Mouse (Mus musculus) heart, embryonic 10.5 days (tissue): ENCODE measurements around the gene Pde4a. TPM values are rescaled to one million over a fixed set of nuclear protein-coding genes. Genes with fewer than 3 reads are reported as not detected.
"Not testable (repeated sequence)": the region's sequence is repeated elsewhere in the genome, so short reads cannot be mapped to it uniquely, and the experiment has no call there.

ENCODE experiments used
- DNase-seq: peaks from one replicate; pipeline ENCODE4 v3.0.0-alpha.2; 2017; ENCODE audit warnings: low spot score
- H3K27ac ChIP-seq: fragments of 300-500 bp; sonication (generic); 2 replicates; pipeline ENCODE4 v1.5.1; 2016; ENCODE audit warnings: mild to moderate bottlenecking
- H3K27me3 ChIP-seq: fragments of 300-500 bp; sonication (generic); 2 replicates; pipeline ENCODE4 v1.6.1; 2016; ENCODE audit warnings: mild to moderate bottlenecking; ENCODE audit not compliant: poor library complexity, insufficient read depth, severe bottlenecking
- H3K36me3 ChIP-seq: fragments of 300-500 bp; sonication (generic); 2 replicates; pipeline ENCODE4 v1.6.1; 2016; ENCODE audit warnings: mild to moderate bottlenecking, moderate library complexity
- H3K4me1 ChIP-seq: fragments of 300-500 bp; sonication (generic); 2 replicates; pipeline ENCODE4 v1.6.1; 2016; ENCODE audit warnings: mild to moderate bottlenecking
- H3K4me3 ChIP-seq: fragments of 300-500 bp; sonication (generic); 2 replicates; pipeline ENCODE4 v1.5.1; 2016; ENCODE audit warnings: mild to moderate bottlenecking, moderate library complexity
- H3K9me3 ChIP-seq: fragments of 300-500 bp; sonication (generic); 2 replicates; pipeline ENCODE4 v1.6.1; 2016; ENCODE audit warnings: mild to moderate bottlenecking, moderate library complexity
- WGBS: fragments of 180-500 bp; shearing (Covaris S2); methylation state at CpG from one replicate; pipeline ENCODE4 v1.1.7; 2016; 5-methylcytosine and 5-hydroxymethylcytosine counted together
- polyA plus RNA-seq: library from polyadenylated mRNA; unstranded; fragments of >200 nt; fragmentation: Nextera tagmentation; extraction: Ambion mirVana; gene quantifications from 2 replicates; pipeline ENCODE4 v1.2.1, GENCODE M21; 2016

Pde4a gene
- polyA plus RNA-seq, 1 experiment from 2014 or later = 7.5 TPM

DNA sequence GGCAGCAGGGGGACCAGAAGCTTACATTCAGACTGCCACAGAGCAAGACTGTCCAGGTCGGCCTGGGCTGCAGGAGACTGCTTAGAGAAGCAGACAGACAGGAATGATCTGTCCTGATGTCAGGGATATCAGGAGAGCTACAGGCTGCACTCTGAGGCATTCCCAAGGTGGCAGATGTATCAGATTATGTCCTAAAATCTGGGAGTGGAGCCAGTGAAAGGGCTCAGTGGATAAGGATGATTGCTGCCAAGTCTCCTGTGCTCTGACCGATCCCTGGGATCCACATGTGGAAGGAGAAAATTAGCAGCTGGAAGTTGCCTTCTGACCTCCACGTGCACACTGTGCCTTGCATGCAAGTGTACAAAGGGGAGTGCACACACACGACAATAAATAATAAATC lies 14.9 kb downstream of the Pde4a start:
- H3K27me3 ChIP-seq = peaks cover 19% of the 10 kb centered on the region
- H3K27ac ChIP-seq = peak overlapping the region; percentile 44; the same call in 1 of the 2 replicates
- WGBS = 60% methylated on average over 4 of the region's 4 CpGs

DNA sequence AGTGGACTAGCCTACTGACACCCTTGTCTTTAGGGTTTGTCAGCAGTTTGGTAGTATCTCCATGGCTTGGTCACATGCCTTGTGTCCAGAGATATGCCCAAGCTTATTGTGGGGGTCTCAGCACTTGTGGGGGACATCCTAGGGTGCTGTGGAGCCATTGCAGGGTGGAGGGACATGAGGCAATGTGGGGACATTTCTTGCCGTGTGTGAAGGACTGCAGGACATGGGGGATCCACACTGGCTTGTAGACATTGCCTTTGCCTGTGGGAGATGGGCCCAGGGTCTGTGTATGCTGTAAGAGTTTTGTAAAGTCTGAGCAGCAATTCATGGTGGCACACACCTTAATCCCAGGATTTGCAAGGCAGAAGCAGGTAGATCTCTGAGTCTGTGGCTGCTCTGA lies 15.3 kb downstream of the Pde4a start:
- Histone ChIP-seq H3K27me3 (peaks cover 24% of the 10 kb centered on the region), H3K27ac (peak overlapping the region; percentile 89), H3K9me3 (no peaks in the 10 kb centered on the region), H3K4me3 (peak overlapping the region; percentile 65), H3K36me3 (no peaks in the 10 kb centered on the region), H3K4me1 (peaks cover 47% of the 10 kb centered on the region)
- 55% methylated on average over 1 of the region's 1 CpGs for whole genome bisulfite sequencing
- no peak for DNase-seq

More for the DNA sequence above, 14.9 kb downstream of the Pde4a start:
- DNase-seq = no peak
- Histone ChIP-seq H3K4me3 (no peak overlapping the region), H3K36me3 (no peaks in the 10 kb centered on the region), H3K9me3 (no peaks in the 10 kb centered on the region), H3K4me1 (peaks cover 42% of the 10 kb centered on the region)

DNA sequence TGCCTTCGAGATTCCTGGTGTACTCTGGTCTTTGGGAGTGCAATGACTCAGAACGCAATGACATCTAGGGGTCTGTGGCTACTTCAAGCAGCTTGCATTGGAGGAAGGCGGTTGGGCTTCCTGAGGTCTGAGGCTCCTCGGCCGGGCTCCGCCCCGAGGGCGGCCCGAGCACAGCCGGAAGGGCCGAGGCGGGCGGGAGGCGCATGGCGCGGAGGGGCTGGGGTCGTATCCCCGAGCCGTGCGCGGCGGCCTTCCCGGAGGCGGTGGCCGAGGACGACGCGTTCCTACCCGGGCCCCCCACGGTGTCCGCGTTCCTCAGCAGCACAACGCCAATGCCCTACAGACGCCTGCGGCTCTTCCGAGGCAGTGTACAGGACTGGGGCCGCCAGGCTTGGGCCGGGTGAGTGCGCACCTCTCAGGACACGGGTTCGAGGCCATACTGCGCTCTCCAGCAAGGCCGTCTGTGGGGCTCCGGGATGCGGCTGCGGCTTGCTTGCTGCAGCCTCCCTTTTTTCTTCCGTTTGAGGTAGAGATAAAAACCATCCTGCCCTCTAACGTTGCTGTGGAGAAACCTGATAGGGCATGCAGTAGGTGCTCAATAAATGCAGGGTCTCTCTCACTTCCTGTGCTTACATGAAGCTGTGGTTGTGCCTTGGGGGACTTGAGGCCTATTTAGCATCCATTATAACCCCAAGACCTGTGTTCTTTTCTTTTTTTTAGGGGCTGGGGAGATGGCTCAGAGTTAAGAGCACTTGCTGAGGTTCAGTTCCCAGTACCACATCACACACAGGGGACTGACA lies 16.1 kb downstream of the Pde4a start:
- DNase-seq = no peak
- H3K36me3 ChIP-seq = no peaks in the 10 kb centered on the region
- peak overlapping the region; percentile 65 for H3K4me3 ChIP-seq
- peaks cover 25% of the 10 kb centered on the region for H3K27me3 ChIP-seq
- 5% methylated on average over 48 of the region's 48 CpGs for WGBS
- H3K4me1 ChIP-seq = peaks cover 54% of the 10 kb centered on the region
- H3K27ac ChIP-seq = peak overlapping the region; percentile 89
- H3K9me3 ChIP-seq = no peaks in the 10 kb centered on the region

DNA sequence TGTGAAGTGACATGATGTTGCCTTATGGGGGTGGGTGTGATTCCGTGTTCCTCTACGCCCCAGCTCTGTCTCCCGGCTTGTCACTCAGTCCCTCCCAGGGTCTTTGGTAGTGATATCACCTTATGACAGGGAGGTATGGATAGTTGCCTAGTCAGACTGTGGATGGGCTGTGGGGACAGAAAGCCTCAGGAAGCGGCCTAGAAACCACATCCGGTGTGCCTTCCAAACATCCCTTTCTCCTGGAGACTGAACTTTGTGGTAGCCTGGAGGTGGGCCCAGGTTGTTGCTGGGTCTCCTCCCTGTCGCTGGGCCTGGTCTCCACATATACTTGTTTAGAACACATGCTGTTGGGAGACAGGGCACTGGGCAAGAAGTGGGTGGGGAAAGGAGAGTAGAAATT lies 17.9 kb downstream of the Pde4a start:
- DNase-seq = no peak
- H3K4me3 ChIP-seq = no peak overlapping the region
- peaks cover 25% of the 10 kb centered on the region for H3K27me3 ChIP-seq
- H3K9me3 ChIP-seq = no peaks in the 10 kb centered on the region
- peaks cover 57% of the 10 kb centered on the region for H3K4me1 ChIP-seq
- no peaks in the 10 kb centered on the region for H3K36me3 ChIP-seq
- peak overlapping the region; percentile 76; the same call in 1 of the 2 replicates for H3K27ac ChIP-seq
- WGBS = 78% methylated on average over 6 of the region's 6 CpGs

DNA sequence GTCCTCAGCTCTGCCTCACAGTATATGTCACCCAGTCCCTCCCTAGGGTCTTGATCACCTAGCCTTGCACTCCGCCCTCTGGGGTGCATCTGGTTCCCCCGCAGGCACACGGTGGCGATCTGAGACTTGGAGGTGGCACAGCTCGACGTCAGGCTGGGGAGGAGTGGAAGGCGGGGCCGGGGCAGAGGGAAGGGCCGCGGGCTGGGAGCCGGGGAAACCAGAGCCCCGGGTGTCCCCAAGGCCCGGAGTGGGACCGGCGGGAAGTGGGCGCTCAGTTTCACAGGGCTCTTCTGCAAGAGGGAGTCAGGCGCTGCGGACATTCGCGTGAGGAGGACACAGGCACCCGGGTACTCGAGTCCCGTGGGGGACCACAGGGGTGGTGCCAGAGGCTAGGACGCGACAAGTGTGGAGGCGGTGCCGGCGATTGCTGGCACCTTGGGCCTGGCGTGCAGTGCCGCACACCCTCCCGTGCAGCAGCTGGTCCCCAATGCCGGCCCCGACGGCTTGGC lies 18.4 kb downstream of the Pde4a start:
- DNase-seq = no peak
- Histone ChIP-seq H3K4me1 (peaks cover 57% of the 10 kb centered on the region), H3K4me3 (peak overlapping the region; percentile 58), H3K9me3 (no peaks in the 10 kb centered on the region), H3K36me3 (no peaks in the 10 kb centered on the region), H3K27ac (peak overlapping the region; percentile 76), H3K27me3 (peaks cover 25% of the 10 kb centered on the region)
- WGBS = 5% methylated on average over 34 of the region's 34 CpGs

DNA sequence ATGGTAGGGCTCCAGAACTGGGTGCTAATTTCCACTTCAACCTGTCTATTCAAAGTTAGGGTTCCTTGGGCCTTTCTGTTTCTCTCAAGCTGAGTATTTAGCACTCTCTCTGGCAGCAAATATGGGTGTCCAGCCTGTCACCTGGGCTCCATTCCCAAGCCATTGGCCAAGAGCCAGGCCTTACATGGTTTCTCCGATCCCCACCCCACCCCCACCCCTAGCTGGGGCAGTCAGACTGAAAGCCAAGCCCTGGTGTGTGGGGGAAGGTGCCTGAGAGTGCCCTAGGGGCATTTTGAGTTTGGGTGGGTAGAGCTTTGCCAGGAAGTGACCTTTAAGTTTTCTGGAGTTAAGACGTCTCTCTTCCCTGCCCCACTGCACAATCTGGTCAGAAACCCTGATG lies 19.2 kb downstream of the Pde4a start:
- no peaks in the 10 kb centered on the region for H3K36me3 ChIP-seq
- H3K27ac ChIP-seq = no peak overlapping the region
- no peaks in the 10 kb centered on the region for H3K9me3 ChIP-seq
- DNase-seq = no peak
- H3K4me1 ChIP-seq = peaks cover 55% of the 10 kb centered on the region
- H3K27me3 ChIP-seq = peaks cover 25% of the 10 kb centered on the region
- WGBS = 32% methylated on average over 2 of the region's 2 CpGs
- peak overlapping the region; percentile 58; the same call in 1 of the 2 replicates for H3K4me3 ChIP-seq

DNA sequence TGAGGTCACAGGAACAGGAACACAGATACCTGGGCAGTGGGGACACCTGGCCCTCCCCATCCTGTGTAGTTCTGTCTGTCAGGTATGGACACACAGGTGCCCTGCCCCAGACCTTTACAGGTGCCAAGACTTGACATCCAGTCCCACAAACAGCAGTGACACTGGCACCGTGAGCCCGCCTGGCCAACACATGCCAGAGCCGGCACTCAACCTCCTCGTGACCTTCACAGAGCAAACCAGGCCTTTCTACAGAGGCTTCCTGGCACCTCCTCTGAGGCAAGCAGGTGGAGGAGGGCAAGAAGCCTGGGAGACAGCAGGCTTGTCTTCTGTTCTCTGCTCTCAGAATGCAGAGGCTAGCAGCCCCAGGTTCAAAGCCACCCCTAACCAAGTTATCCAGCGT lies 19.9 kb downstream of the Pde4a start:
- WGBS = 89% methylated on average over 5 of the region's 5 CpGs
- no peak for DNase-seq
- Histone ChIP-seq H3K27me3 (peaks cover 25% of the 10 kb centered on the region), H3K4me3 (no peak overlapping the region), H3K4me1 (peaks cover 51% of the 10 kb centered on the region), H3K27ac (peak overlapping the region; percentile 49), H3K36me3 (no peaks in the 10 kb centered on the region), H3K9me3 (no peaks in the 10 kb centered on the region)

DNA sequence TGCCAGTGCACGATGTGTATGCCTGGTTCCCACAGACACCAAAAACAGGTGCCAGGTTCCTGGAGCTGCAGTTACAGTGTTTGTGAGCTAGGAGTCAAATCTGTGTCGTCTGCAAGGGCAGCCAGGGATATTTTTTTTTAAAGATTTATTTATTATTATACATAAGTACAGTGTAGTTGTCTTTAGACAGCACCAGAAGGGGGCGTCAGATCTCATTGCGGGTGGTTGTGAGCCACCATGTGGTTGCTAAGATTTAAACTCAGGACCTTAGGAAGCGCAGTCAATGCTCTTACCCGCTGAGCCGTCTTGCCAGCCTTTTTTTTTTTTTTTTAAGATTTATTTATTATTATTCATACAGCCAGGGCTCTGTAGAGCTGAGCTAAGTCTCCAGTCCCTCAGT lies 24.4 kb downstream of the Pde4a start:
- 46% methylated on average over 7 of the region's 7 CpGs for WGBS
- Histone ChIP-seq H3K27me3 (peaks cover 9% of the 10 kb centered on the region), H3K4me3 (no peak overlapping the region), H3K9me3 (no peaks in the 10 kb centered on the region), H3K4me1 (peaks cover 30% of the 10 kb centered on the region), H3K27ac (no peak overlapping the region; the same call in 1 of the 2 replicates), H3K36me3 (peaks cover 15% of the 10 kb centered on the region)
- DNase-seq = no peak

DNA sequence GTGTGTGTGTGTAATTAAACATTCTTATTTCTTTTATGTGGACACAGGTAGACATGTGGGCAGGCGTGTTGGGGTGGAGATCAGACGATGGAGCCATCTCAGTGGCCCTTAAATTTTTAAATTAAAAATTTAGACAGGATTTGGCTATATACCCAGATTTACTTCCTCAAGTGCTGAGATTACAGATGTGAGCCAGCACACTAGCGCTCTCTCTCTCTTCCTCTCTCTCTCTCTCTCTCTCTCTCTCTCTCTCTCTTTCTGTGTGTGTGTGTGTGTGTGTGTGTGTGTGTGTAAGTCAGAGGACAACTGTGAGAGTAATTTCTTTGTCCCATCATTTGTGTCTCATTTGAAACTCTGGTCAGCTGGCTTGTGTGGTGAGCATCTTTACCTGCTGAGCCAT lies 25.2 kb downstream of the Pde4a start:
- no peak for DNase-seq
- peak overlapping the region; percentile 36; the same call in 1 of the 2 replicates for H3K27ac ChIP-seq
- peaks cover 26% of the 10 kb centered on the region for H3K4me1 ChIP-seq
- H3K27me3 ChIP-seq = peaks cover 3% of the 10 kb centered on the region; the same call in 1 of the 2 replicates
- H3K4me3 ChIP-seq = no peak overlapping the region
- WGBS = 84% methylated on average over 3 of the region's 3 CpGs
- H3K36me3 ChIP-seq = peaks cover 15% of the 10 kb centered on the region
- H3K9me3 ChIP-seq = no peaks in the 10 kb centered on the region

DNA sequence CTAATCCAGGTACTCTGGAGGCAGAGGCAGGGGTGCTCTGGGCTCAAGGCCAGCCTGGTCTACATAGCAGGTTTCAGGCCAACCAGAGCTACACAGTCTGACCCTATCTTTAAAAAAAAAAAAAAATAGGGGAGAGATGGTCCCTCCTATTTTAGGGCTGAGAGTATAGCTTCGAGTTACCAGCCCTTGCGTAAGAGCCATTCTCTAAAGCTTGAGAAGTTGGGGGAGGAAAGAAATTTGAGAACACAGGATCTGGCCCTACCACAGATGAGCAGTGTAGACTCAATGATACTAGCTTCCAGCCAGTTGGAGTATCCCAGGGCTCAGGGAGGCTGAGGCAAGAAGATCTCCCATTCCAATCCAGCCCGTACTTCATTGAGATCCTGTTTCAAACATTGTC lies 28.3 kb downstream of the Pde4a start:
- DNase-seq = no peak

DNA sequence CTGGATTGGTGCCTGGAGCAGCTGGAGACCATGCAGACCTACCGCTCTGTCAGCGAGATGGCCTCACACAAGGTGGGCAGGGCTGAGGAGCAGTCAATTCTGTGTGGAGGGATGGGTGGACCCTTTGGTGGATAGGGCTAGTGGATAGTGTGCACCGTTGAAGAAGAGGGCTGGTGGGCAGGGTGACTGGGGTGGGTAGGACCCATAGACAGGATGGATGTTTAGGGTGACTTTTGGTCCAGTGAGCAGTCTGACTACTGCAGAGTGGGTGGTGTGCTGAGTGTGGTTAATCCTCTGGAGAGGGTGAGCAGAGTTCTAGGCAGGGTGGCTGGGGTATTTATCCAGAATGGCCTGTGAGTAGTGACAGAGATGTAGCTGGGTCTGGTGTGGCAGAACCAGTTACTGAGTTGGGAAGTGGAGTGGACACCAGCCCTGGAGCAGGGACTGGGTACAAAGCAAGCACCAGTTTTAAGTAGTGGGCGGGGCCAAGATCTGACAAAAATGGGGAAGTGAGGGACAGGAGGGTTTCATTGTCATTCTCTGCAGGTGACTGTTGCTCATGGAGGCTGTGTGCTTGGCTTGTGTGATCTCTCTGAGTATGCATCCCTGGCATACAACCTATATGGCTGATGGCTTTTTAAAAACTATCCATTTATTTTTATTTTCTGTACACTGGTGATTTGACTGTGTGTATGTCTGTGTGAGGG lies 29.4 kb downstream of the Pde4a start:
- H3K4me1 ChIP-seq = peaks cover 32% of the 10 kb centered on the region
- no peaks in the 10 kb centered on the region for H3K27me3 ChIP-seq
- 77% methylated on average over 4 of the region's 4 CpGs for WGBS
- H3K27ac ChIP-seq = no peak overlapping the region
- peaks cover 26% of the 10 kb centered on the region for H3K36me3 ChIP-seq
- no peak for DNase-seq
- no peak overlapping the region for H3K4me3 ChIP-seq
- H3K9me3 ChIP-seq = no peaks in the 10 kb centered on the region

More for the DNA sequence above, 28.3 kb downstream of the Pde4a start:
- H3K36me3 ChIP-seq = peaks cover 16% of the 10 kb centered on the region
- peaks cover 32% of the 10 kb centered on the region for H3K4me1 ChIP-seq
- H3K9me3 ChIP-seq = no peaks in the 10 kb centered on the region
- H3K4me3 ChIP-seq = no peak overlapping the region
- 87% methylated on average over 3 of the region's 3 CpGs for WGBS
- no peak overlapping the region for H3K27ac ChIP-seq
- no peaks in the 10 kb centered on the region for H3K27me3 ChIP-seq

DNA sequence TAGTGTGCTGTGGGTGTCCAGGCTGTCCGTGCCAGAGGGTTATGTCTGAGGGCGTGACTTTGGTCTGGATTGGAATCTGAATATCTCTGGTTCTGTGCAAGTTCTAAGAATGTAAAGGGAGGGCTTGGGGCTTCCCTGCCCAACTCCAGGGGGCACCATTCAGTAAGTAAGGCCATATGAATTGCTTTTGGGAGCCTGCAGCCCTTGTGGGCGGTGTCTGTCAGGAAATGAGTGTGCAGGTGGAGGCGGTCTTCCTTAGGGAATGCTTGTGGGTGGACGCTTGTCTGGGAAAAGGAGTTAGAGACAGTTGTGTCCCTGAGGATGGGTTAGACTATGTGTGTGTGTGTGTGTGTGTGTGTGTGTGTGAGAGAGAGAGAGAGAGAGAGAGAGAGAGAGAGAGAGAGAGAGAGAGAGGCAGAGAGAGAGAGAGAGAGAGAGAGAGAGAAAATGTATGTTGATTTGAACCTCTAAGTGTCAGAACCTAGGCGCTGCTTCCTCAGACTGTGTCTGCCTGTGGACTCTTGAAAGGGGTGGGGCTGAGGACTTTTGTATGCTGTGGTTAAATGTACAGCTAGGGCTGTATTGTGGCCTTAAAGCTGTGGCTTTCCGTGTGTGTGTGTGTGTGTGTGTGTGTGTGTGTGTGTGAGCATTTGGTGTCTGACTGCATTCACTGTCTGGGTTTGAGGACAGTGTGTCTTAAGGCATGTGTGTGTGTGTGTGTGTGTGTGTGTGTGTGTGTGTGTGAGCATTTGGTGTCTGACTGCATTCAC lies 30.4 kb downstream of the Pde4a start:
- not testable (repeated sequence) for H3K4me3 ChIP-seq, H3K27me3 ChIP-seq, DNase-seq, H3K27ac ChIP-seq, H3K9me3 ChIP-seq
- Histone ChIP-seq H3K36me3 (peaks cover 35% of the 10 kb centered on the region), H3K4me1 (peaks cover 28% of the 10 kb centered on the region)
- 70% methylated on average over 7 of the region's 7 CpGs for WGBS
